Mouse (Mus musculus): Measurements from ENCODE around the gene Zfp385b. TPM values are rescaled to one million over a fixed set of nuclear protein-coding genes. Genes with fewer than 3 reads are reported as not detected.
A peak's percentile ranks its signal among the peaks of the same experiment; 100 is the strongest.

The Zfp385b gene
- polyA plus RNA-seq, 1 experiment from 2014 or later, result 6.8 TPM

DNA sequence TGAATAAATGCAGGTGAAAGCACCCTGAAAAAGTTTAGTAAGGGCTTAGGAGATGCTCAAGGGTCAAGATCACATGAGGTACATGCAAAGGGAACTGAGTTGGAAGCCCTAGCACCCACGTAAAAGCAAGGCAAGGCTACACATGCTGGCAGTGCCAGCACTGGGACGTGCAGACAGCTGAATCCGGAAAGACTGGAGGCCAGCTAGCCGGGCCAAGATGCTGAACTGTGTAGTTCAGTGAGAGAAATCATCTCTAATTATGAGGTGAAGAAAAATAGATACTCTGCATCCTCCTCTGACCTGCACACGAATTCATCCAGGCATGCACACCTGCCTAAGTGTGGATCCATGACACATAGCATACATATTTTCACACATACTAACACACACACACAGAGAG lies 18.4 kb downstream of the Zfp385b start:
- 84% methylated on average over 5 of the region's 5 CpGs for WGBS
- no peak overlapping the region for H3K4me3 ChIP-seq (ENCODE audit: low read length)
- H3K36me3 ChIP-seq (ENCODE audit: control insufficient read depth, insufficient read depth, low read length), result no peaks in the 10 kb centered on the region
- no peak overlapping the region for H3K9ac ChIP-seq (ENCODE audit: low read depth, low read length)
- no peak overlapping the region for H3K27ac ChIP-seq (ENCODE audit: low read length)
- H3K9me3 ChIP-seq (ENCODE audit: control insufficient read depth, low read length), result no peaks in the 10 kb centered on the region
- H3K27me3 ChIP-seq (replicated peaks; ENCODE audit: control insufficient read depth, insufficient read depth, low read length), result no peaks in the 10 kb centered on the region
- H3K4me1 ChIP-seq (ENCODE audit: control insufficient read depth, insufficient read depth, low read length), result no peaks in the 10 kb centered on the region
- ATAC-seq, result no peak
- no peak overlapping the region for H3K4me2 ChIP-seq (ENCODE audit: low read depth, low read length)

DNA sequence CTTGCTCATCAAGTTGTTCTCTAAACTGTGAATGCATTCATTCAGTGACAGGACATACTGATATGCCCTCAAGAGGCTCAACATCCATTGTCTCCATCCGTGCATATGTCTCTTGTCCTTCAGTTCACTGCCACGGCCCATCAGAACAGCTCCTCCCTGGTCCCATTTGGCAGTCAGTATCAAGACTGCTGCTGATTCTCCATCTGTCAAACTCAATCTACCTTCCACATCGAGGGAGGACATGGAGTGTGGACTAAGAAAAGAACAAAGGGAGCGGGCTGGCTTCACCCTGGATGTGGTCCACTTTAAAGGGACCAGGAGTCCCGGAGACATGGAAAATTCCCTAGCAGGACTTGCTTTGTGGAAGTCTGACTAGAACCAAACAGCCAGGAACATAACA lies 22.2 kb downstream of the Zfp385b start:
- no peaks in the 10 kb centered on the region for H3K4me1 ChIP-seq (ENCODE audit: control insufficient read depth, insufficient read depth, low read length)
- no peak for ATAC-seq
- 75% methylated on average over 5 of the region's 5 CpGs for WGBS

GRCm38 (mm10) chr2:77795859-77796552 lies 23.4 kb downstream of the Zfp385b start:
- no peaks in the 10 kb centered on the region for H3K27me3 ChIP-seq (replicated peaks; ENCODE audit: control insufficient read depth, insufficient read depth, low read length)
- H3K27ac ChIP-seq (ENCODE audit: low read length), result no peak overlapping the region
- ATAC-seq, result no peak
- H3K4me2 ChIP-seq (ENCODE audit: low read depth, low read length), result no peak overlapping the region
- no peak overlapping the region for H3K9ac ChIP-seq (ENCODE audit: low read depth, low read length)
- H3K36me3 ChIP-seq (ENCODE audit: control insufficient read depth, insufficient read depth, low read length), result no peaks in the 10 kb centered on the region
- H3K4me1 ChIP-seq (ENCODE audit: control insufficient read depth, insufficient read depth, low read length), result no peaks in the 10 kb centered on the region
- WGBS, result 68% methylated on average over 8 of the region's 8 CpGs
- no peak overlapping the region for H3K4me3 ChIP-seq (ENCODE audit: low read length)
- H3K9me3 ChIP-seq (ENCODE audit: control insufficient read depth, low read length), result no peaks in the 10 kb centered on the region

More for the DNA sequence above, 22.2 kb downstream of the Zfp385b start:
- H3K36me3 ChIP-seq (ENCODE audit: control insufficient read depth, insufficient read depth, low read length), result no peaks in the 10 kb centered on the region
- no peak overlapping the region for H3K4me3 ChIP-seq (ENCODE audit: low read length)
- no peaks in the 10 kb centered on the region for H3K27me3 ChIP-seq (replicated peaks; ENCODE audit: control insufficient read depth, insufficient read depth, low read length)
- H3K4me2 ChIP-seq (ENCODE audit: low read depth, low read length), result no peak overlapping the region
- H3K9me3 ChIP-seq (ENCODE audit: control insufficient read depth, low read length), result no peaks in the 10 kb centered on the region
- no peak overlapping the region for H3K9ac ChIP-seq (ENCODE audit: low read depth, low read length)
- no peak overlapping the region for H3K27ac ChIP-seq (ENCODE audit: low read length)

DNA sequence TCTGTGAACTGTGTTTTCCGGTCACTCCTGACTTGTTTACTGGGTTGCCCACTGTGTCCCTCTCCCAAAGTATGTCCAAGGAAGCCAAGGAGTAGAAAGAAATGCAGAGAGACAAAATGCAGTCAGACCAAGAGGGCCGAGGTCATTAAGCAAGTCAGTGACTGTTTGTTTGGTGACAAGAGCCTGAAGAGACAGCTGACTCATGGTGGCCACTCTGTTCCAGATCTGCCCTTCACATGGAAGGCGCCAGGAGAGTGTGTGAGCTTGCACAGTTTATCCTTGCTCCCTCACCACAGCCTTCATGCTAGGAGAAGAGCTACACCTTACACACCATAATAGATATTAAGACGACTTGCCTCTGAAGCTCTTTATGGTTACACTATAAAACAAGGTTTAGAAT lies 28.6 kb downstream of the Zfp385b start:
- Histone ChIP-seq H3K36me3 (ENCODE audit: control insufficient read depth, insufficient read depth, low read length) (no peaks in the 10 kb centered on the region), H3K27me3 (replicated peaks; ENCODE audit: control insufficient read depth, insufficient read depth, low read length) (no peaks in the 10 kb centered on the region), H3K4me1 (ENCODE audit: control insufficient read depth, insufficient read depth, low read length) (no peaks in the 10 kb centered on the region), H3K27ac (ENCODE audit: low read length) (no peak overlapping the region), H3K4me2 (ENCODE audit: low read depth, low read length) (no peak overlapping the region), H3K9me3 (ENCODE audit: control insufficient read depth, low read length) (no peaks in the 10 kb centered on the region), H3K9ac (ENCODE audit: low read depth, low read length) (no peak overlapping the region), H3K4me3 (ENCODE audit: low read length) (no peak overlapping the region)
- ATAC-seq, result no peak
- WGBS, result 60% methylated on average over 4 of the region's 4 CpGs

GRCm38 (mm10) chr2:77790295-77790694 lies 29.1 kb downstream of the Zfp385b start:
- no peak overlapping the region for H3K9ac ChIP-seq (ENCODE audit: low read depth, low read length)
- H3K27ac ChIP-seq (ENCODE audit: low read length), result no peak overlapping the region
- no peaks in the 10 kb centered on the region for H3K4me1 ChIP-seq (ENCODE audit: control insufficient read depth, insufficient read depth, low read length)
- H3K9me3 ChIP-seq (ENCODE audit: control insufficient read depth, low read length), result no peaks in the 10 kb centered on the region
- H3K27me3 ChIP-seq (replicated peaks; ENCODE audit: control insufficient read depth, insufficient read depth, low read length), result no peaks in the 10 kb centered on the region
- no peak overlapping the region for H3K4me2 ChIP-seq (ENCODE audit: low read depth, low read length)
- ATAC-seq, result no peak
- H3K4me3 ChIP-seq (ENCODE audit: low read length), result no peak overlapping the region
- H3K36me3 ChIP-seq (ENCODE audit: control insufficient read depth, insufficient read depth, low read length), result no peaks in the 10 kb centered on the region
- WGBS, result 64% methylated on average over 9 of the region's 9 CpGs

DNA sequence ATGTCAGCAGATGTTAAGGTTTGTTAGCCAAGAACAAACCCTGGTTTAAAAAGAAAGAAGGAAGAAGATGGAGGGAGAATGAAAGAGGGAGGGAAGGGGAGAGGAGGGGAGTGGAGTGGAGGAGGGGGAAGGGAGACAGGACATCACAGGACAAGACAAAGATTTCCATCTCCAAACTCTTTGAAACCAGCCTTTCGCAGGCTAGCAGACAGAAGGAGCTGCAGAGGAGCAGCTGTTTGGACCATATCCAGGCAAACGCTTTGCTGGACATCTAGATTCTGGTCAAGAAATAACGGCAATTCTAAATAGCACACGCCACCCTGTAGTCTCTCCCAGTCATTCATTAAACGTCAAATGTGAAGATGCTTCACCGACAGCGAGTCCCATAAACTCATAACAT lies 38.0 kb downstream of the Zfp385b start:
- ATAC-seq, result peak; percentile 31; the same call in 1 of the 2 replicates
- no peaks in the 10 kb centered on the region for H3K27me3 ChIP-seq (replicated peaks; ENCODE audit: control insufficient read depth, insufficient read depth, low read length)
- H3K36me3 ChIP-seq (ENCODE audit: control insufficient read depth, insufficient read depth, low read length), result no peaks in the 10 kb centered on the region
- H3K4me1 ChIP-seq (ENCODE audit: control insufficient read depth, insufficient read depth, low read length), result no peaks in the 10 kb centered on the region
- no peak overlapping the region for H3K9ac ChIP-seq (ENCODE audit: low read depth, low read length)
- H3K27ac ChIP-seq (ENCODE audit: low read length), result no peak overlapping the region
- no peaks in the 10 kb centered on the region for H3K9me3 ChIP-seq (ENCODE audit: control insufficient read depth, low read length)
- no peak overlapping the region for H3K4me3 ChIP-seq (ENCODE audit: low read length)
- H3K4me2 ChIP-seq (ENCODE audit: low read depth, low read length), result 0 out of 2 replicates have a peak overlapping the region, but pooled peaks have one; percentile 22
- 52% methylated on average over 7 of the region's 7 CpGs for WGBS

GRCm38 (mm10) chr2:77777781-77778180 lies 41.7 kb downstream of the Zfp385b start:
- Histone ChIP-seq H3K36me3 (ENCODE audit: control insufficient read depth, insufficient read depth, low read length) (no peaks in the 10 kb centered on the region), H3K9ac (ENCODE audit: low read depth, low read length) (no peak overlapping the region), H3K4me2 (ENCODE audit: low read depth, low read length) (no peak overlapping the region), H3K27me3 (replicated peaks; ENCODE audit: control insufficient read depth, insufficient read depth, low read length) (no peaks in the 10 kb centered on the region), H3K9me3 (ENCODE audit: control insufficient read depth, low read length) (no peaks in the 10 kb centered on the region), H3K4me3 (ENCODE audit: low read length) (no peak overlapping the region), H3K27ac (ENCODE audit: low read length) (no peak overlapping the region), H3K4me1 (ENCODE audit: control insufficient read depth, insufficient read depth, low read length) (no peaks in the 10 kb centered on the region)
- 40% methylated on average over 6 of the region's 6 CpGs for WGBS
- ATAC-seq, result no peak

DNA sequence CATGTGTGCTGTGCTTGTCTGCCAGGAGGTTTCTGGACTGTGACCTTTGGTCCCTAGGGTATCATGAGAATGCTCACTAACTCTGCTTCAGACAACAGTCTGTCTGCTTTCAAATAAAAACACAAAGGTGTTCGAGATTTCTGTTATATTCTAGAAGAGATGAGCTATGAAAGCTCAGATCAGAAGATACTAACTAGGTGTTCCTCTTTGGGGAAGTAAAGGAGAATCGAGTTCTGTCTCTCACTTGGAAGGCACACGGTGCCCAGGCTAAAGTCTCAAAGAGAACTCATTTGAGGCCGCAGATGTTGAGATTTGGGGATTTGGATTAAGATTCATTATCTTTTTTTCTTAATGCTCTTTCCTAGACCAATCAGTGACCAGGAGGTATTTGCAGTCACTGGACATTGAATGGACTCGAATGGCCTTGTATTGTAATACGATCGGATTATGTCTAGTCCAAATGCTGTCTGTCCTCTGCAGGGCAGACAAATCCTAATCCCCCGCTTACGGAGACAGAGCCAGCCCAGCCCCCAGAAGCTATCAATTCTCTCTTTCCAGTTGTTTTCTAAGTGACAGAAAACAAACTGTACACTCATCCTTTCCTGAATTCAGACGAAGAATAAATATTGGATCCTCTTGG lies 42.3 kb downstream of the Zfp385b start:
- no peaks in the 10 kb centered on the region for H3K4me1 ChIP-seq (ENCODE audit: control insufficient read depth, insufficient read depth, low read length)
- no peaks in the 10 kb centered on the region for H3K36me3 ChIP-seq (ENCODE audit: control insufficient read depth, insufficient read depth, low read length)
- H3K4me2 ChIP-seq (ENCODE audit: low read depth, low read length), result no peak overlapping the region
- no peak overlapping the region for H3K27ac ChIP-seq (ENCODE audit: low read length)
- no peaks in the 10 kb centered on the region for H3K27me3 ChIP-seq (replicated peaks; ENCODE audit: control insufficient read depth, insufficient read depth, low read length)
- 67% methylated on average over 10 of the region's 10 CpGs for WGBS
- H3K9me3 ChIP-seq (ENCODE audit: control insufficient read depth, low read length), result no peaks in the 10 kb centered on the region
- no peak overlapping the region for H3K9ac ChIP-seq (ENCODE audit: low read depth, low read length)
- no peak for ATAC-seq
- no peak overlapping the region for H3K4me3 ChIP-seq (ENCODE audit: low read length)

- H3K4me3 ChIP-seq (ENCODE audit: low read length), result no peak overlapping the region
- H3K4me2 ChIP-seq (ENCODE audit: low read depth, low read length), result no peak overlapping the region
- H3K4me1 ChIP-seq (ENCODE audit: control insufficient read depth, insufficient read depth, low read length), result no peaks in the 10 kb centered on the region
- 74% methylated on average over 15 of the region's 15 CpGs for WGBS
- H3K36me3 ChIP-seq (ENCODE audit: control insufficient read depth, insufficient read depth, low read length), result no peaks in the 10 kb centered on the region
- no peak overlapping the region for H3K9ac ChIP-seq (ENCODE audit: low read depth, low read length)
- H3K9me3 ChIP-seq (ENCODE audit: control insufficient read depth, low read length), result no peaks in the 10 kb centered on the region
- H3K27ac ChIP-seq (ENCODE audit: low read length), result no peak overlapping the region
- no peaks in the 10 kb centered on the region for H3K27me3 ChIP-seq (replicated peaks; ENCODE audit: control insufficient read depth, insufficient read depth, low read length)
- no peak for ATAC-seq
Observed at GRCm38 (mm10) chr2:77775247-77775880, 44.1 kb downstream of the Zfp385b start.

Data from intestine, embryonic 16.5 days (tissue).